Mouse (Mus musculus) MEL (cell line): Measurements from ENCODE around the gene Cby1. TPM values are rescaled to one million over a fixed set of nuclear protein-coding genes. Genes with fewer than 3 reads are reported as not detected.

ENCODE experiments used
- DNase-seq: peaks from one replicate; pipeline ENCODE4 v3.0.0; 2011; ENCODE audit warnings: low read depth, low spot score
- H3K27ac ChIP-seq: 2 replicates; pipeline ENCODE4 v1.5.1; 2012; ENCODE audit warnings: low read depth, mild to moderate bottlenecking, control low read depth, low read length, moderate library complexity; ENCODE audit not compliant: control insufficient read depth
- H3K27me3 ChIP-seq, 2 experiments: fragments of 150-350 bp in 1 of 2; sonication (generic) in 1 of 2; 2 replicates each; pipeline ENCODE4 v1.6.1; 2012; ENCODE audit warnings: low read length in 2 of 2, mild to moderate bottlenecking in 2 of 2, improper control_type of control experiment in 1 of 2, moderate library complexity in 1 of 2; ENCODE audit not compliant: insufficient read depth in 2 of 2, control insufficient read depth in 1 of 2
- H3K36me3 ChIP-seq, 2 experiments: 2 replicates each; pipeline ENCODE4 v1.6.1; 2012 to 2014; ENCODE audit warnings: low read length in 2 of 2, improper control_type of control experiment in 1 of 2, inconsistent platforms in 1 of 2, mild to moderate bottlenecking in 1 of 2; ENCODE audit not compliant: insufficient read depth in 2 of 2, control insufficient read depth in 1 of 2
- H3K4me1 ChIP-seq, 2 experiments: fragments of 150-350 bp in 1 of 2; sonication (generic) in 1 of 2; 2 replicates each; pipeline ENCODE4 v1.6.1; 2012; ENCODE audit warnings: low read length in 2 of 2, improper control_type of control experiment in 1 of 2, mild to moderate bottlenecking in 1 of 2; ENCODE audit not compliant: insufficient read depth in 2 of 2, control insufficient read depth in 1 of 2
- H3K4me3 ChIP-seq, 2 experiments: fragments of 150-350 bp in 1 of 2; sonication (generic) in 1 of 2; 2 replicates each; pipeline ENCODE4 v1.5.1; 2012; ENCODE audit warnings: low read depth in 2 of 2, low read length in 2 of 2, mild to moderate bottlenecking in 2 of 2, moderate library complexity in 2 of 2, control low read depth in 1 of 2, improper control_type of control experiment in 1 of 2; ENCODE audit not compliant: control insufficient read depth in 1 of 2, insufficient read depth in 1 of 2
- H3K79me2 ChIP-seq: 2 replicates; pipeline ENCODE4 v1.6.1; 2012; ENCODE audit warnings: mild to moderate bottlenecking, low read length, moderate library complexity; ENCODE audit not compliant: control insufficient read depth, poor library complexity, insufficient read depth
- H3K9ac ChIP-seq: 2 replicates; pipeline ENCODE4 v1.6.1; 2012; ENCODE audit warnings: low read depth, mild to moderate bottlenecking, control low read depth, low read length, moderate library complexity; ENCODE audit not compliant: control insufficient read depth, poor library complexity, severe bottlenecking
- H3K9me3 ChIP-seq: fragments of 150-350 bp; sonication (generic); replicated peaks from 2 replicates; pipeline ENCODE4 v1.6.1; 2012; ENCODE audit warnings: mild to moderate bottlenecking, low read length, improper control_type of control experiment, moderate library complexity; ENCODE audit not compliant: insufficient read depth
- BHLHE40 ChIP-seq: IDR thresholded peaks from 2 replicates; pipeline ENCODE4 v1.6.1; 2012; ENCODE audit warnings: low read depth, mild to moderate bottlenecking, inconsistent platforms, low read length, improper control_type of control experiment, borderline replicate concordance
- CHD1 ChIP-seq: IDR thresholded peaks from 2 replicates; pipeline ENCODE4 v1.6.1; 2012; ENCODE audit warnings: low read depth, mild to moderate bottlenecking, inconsistent platforms, low read length, improper control_type of control experiment
- CHD2 ChIP-seq: IDR thresholded peaks from 2 replicates; pipeline ENCODE4 v1.6.1; 2011; ENCODE audit warnings: low read length, improper control_type of control experiment
- CTCF ChIP-seq, 3 experiments: IDR thresholded peaks in 2 of 3; conservative IDR thresholded peaks in 1 of 3; 2 replicates each; pipeline ENCODE4 v1.5.1; 2011 to 2012; ENCODE audit warnings: low read length in 3 of 3, low read depth in 2 of 3, mild to moderate bottlenecking in 2 of 3, improper control_type of control experiment in 1 of 3, inconsistent platforms in 1 of 3, mixed read lengths in 1 of 3, moderate library complexity in 1 of 3; ENCODE audit not compliant: control insufficient read depth in 1 of 3, insufficient read depth in 1 of 3, poor library complexity in 1 of 3, severe bottlenecking in 1 of 3
- ELF1 ChIP-seq: IDR thresholded peaks from 2 replicates; pipeline ENCODE4 v1.6.1; 2014; ENCODE audit warnings: low read depth, mild to moderate bottlenecking, inconsistent platforms, low read length, improper control_type of control experiment, moderate library complexity
- EP300 ChIP-seq, 2 experiments: IDR thresholded peaks; 2 replicates each; pipeline ENCODE4 v1.6.1; 2011; ENCODE audit warnings: improper control_type of control experiment in 2 of 2, low read length in 2 of 2, low read depth in 1 of 2, mild to moderate bottlenecking in 1 of 2
- ETS1 ChIP-seq: IDR thresholded peaks from 2 replicates; pipeline ENCODE4 v1.6.1; 2012; ENCODE audit warnings: low read depth, mild to moderate bottlenecking, inconsistent platforms, low read length, improper control_type of control experiment, moderate library complexity
- GABPA ChIP-seq: IDR thresholded peaks from 2 replicates; pipeline ENCODE4 v1.6.1; 2012; ENCODE audit warnings: low read depth, mild to moderate bottlenecking, inconsistent platforms, low read length, improper control_type of control experiment, moderate library complexity
- HCFC1 ChIP-seq: IDR thresholded peaks from 2 replicates; pipeline ENCODE4 v1.6.1; 2012; ENCODE audit warnings: low read depth, mild to moderate bottlenecking, inconsistent platforms, low read length, improper control_type of control experiment, moderate library complexity
- JUND ChIP-seq: IDR thresholded peaks from 2 replicates; pipeline ENCODE4 v1.6.1; 2011; ENCODE audit warnings: low read depth, mild to moderate bottlenecking, improper control_type of control experiment, low read length
- KAT2A ChIP-seq: conservative IDR thresholded peaks from 2 replicates; pipeline ENCODE4 v1.6.1; 2012; ENCODE audit warnings: low read depth, low read length, improper control_type of control experiment, inconsistent platforms
- MAFK ChIP-seq: IDR thresholded peaks from 2 replicates; pipeline ENCODE4 v1.6.1; 2011; ENCODE audit warnings: low read depth, mild to moderate bottlenecking, low read length, improper control_type of control experiment, borderline replicate concordance
- MAX ChIP-seq: IDR thresholded peaks from 2 replicates; pipeline ENCODE4 v1.6.1; 2011; ENCODE audit warnings: low read length, improper control_type of control experiment
- MAZ ChIP-seq: IDR thresholded peaks from 2 replicates; pipeline ENCODE4 v1.6.1; 2012; ENCODE audit warnings: low read depth, mild to moderate bottlenecking, inconsistent platforms, low read length, improper control_type of control experiment
- MXI1 ChIP-seq: IDR thresholded peaks from 2 replicates; pipeline ENCODE4 v1.6.1; 2011; ENCODE audit warnings: mild to moderate bottlenecking, low read depth, low read length, improper control_type of control experiment
- MYB ChIP-seq: IDR thresholded peaks from 2 replicates; pipeline ENCODE4 v1.6.1; 2011; ENCODE audit warnings: mild to moderate bottlenecking, low read depth, low read length, improper control_type of control experiment
- MYC ChIP-seq: IDR thresholded peaks from 2 replicates; pipeline ENCODE4 v1.6.1; 2011; ENCODE audit warnings: low read depth, mild to moderate bottlenecking, low read length, improper control_type of control experiment, moderate library complexity
- NELFE ChIP-seq: IDR thresholded peaks from 2 replicates; pipeline ENCODE4 v1.6.1; 2011; ENCODE audit warnings: low read depth, low read length, improper control_type of control experiment
- NRF1 ChIP-seq: IDR thresholded peaks from 2 replicates; pipeline ENCODE4 v1.6.1; 2014; ENCODE audit warnings: low read depth, mild to moderate bottlenecking, inconsistent platforms, low read length, improper control_type of control experiment, moderate library complexity; ENCODE audit not compliant: poor library complexity, insufficient read depth, severe bottlenecking
- POLR2A ChIP-seq, 2 experiments: IDR thresholded peaks; 2 replicates each; pipeline ENCODE4 v1.6.1; 2011 to 2012; ENCODE audit warnings: low read length in 2 of 2, mild to moderate bottlenecking in 2 of 2, control low read depth in 1 of 2, improper control_type of control experiment in 1 of 2, low read depth in 1 of 2, moderate library complexity in 1 of 2; ENCODE audit not compliant: control insufficient read depth in 1 of 2, insufficient read depth in 1 of 2, poor library complexity in 1 of 2
- POLR2AphosphoS2 ChIP-seq: IDR thresholded peaks from 2 replicates; pipeline ENCODE4 v1.6.1; 2011; ENCODE audit warnings: low read length, improper control_type of control experiment
- POLR2AphosphoS5 ChIP-seq: IDR thresholded peaks from 2 replicates; pipeline ENCODE4 v1.6.1; 2012; ENCODE audit warnings: low read depth, borderline replicate concordance, mild to moderate bottlenecking, inconsistent platforms, low read length, moderate library complexity, mixed read lengths
- RCOR1 ChIP-seq: IDR thresholded peaks from 2 replicates; pipeline ENCODE4 v1.6.1; 2012; ENCODE audit warnings: low read depth, mild to moderate bottlenecking, inconsistent platforms, low read length, improper control_type of control experiment
- SIN3A ChIP-seq: IDR thresholded peaks from 2 replicates; pipeline ENCODE4 v1.6.1; 2012; ENCODE audit warnings: low read length, improper control_type of control experiment, inconsistent platforms
- SMC3 ChIP-seq: IDR thresholded peaks from 2 replicates; pipeline ENCODE4 v1.6.1; 2011; ENCODE audit warnings: low read depth, low read length, improper control_type of control experiment
- TBP ChIP-seq: IDR thresholded peaks from 2 replicates; pipeline ENCODE4 v1.8.0; 2011; ENCODE audit warnings: low read depth, low read length, improper control_type of control experiment
- TCF12 ChIP-seq: IDR thresholded peaks from 2 replicates; pipeline ENCODE4 v1.6.1; 2014; ENCODE audit warnings: low read depth, mild to moderate bottlenecking, inconsistent platforms, low read length, improper control_type of control experiment, moderate library complexity
- UBTF ChIP-seq: IDR thresholded peaks from 2 replicates; pipeline ENCODE4 v1.6.1; 2012; ENCODE audit warnings: low read depth, mild to moderate bottlenecking, inconsistent platforms, low read length, improper control_type of control experiment, moderate library complexity, borderline replicate concordance; ENCODE audit not compliant: insufficient read depth
- USF2 ChIP-seq, 2 experiments: IDR thresholded peaks; 2 replicates each; pipeline ENCODE4 v1.6.1; 2011 to 2012; ENCODE audit warnings: improper control_type of control experiment in 2 of 2, low read length in 2 of 2, borderline replicate concordance in 1 of 2, inconsistent platforms in 1 of 2, low read depth in 1 of 2, mild to moderate bottlenecking in 1 of 2; ENCODE audit not compliant: insufficient read depth in 1 of 2
- ZMIZ1 ChIP-seq: IDR thresholded peaks from 2 replicates; pipeline ENCODE4 v1.6.1; 2012; ENCODE audit warnings: low read depth, mild to moderate bottlenecking, inconsistent platforms, low read length, improper control_type of control experiment, moderate library complexity
- ZNF384 ChIP-seq: IDR thresholded peaks from 2 replicates; pipeline ENCODE4 v1.6.1; 2012; ENCODE audit warnings: low read depth, mild to moderate bottlenecking, inconsistent platforms, low read length, improper control_type of control experiment
- polyA plus RNA-seq, 2 experiments: library from polyadenylated mRNA; stranded (reverse) in 1 of 2; unstranded in 1 of 2; fragments of >175 nt in 1 of 2; fragments of >200 nt in 1 of 2; gene quantifications; 2 replicates each; pipeline versions ENCODE4 v1.2.1 to v1.2.4; 2012; ENCODE audit warnings: low replicate concordance in 2 of 2, low read depth in 1 of 2; ENCODE audit not compliant: insufficient read length in 2 of 2, insufficient read depth in 1 of 2, missing spikeins in 1 of 2
- total RNA-seq: library from RNA; depleted of rRNA; stranded (reverse); fragments of 300-350 nt; gene quantifications from 2 replicates; pipeline ENCODE4 v1.2.3, GENCODE M21; 2012; rRNA removed

Cby1 gene
- total RNA-seq, result 29.6 and 34.3 TPM in 2 replicates
- polyA plus RNA-seq, result 10 to 100 TPM in 1 of 2 experiments, not detected in 1; 56.2 TPM

- Histone ChIP-seq H3K27me3 (no peaks in the 10 kb centered on the region), H3K4me3 (peak within 1 kb of the TSS; percentile 76 to 90)
- peak; percentile 96 for DNase-seq
These were observed at the start of gene Cby1, which contains the start of gene Fam227a for GRCm38 (mm10) chr15:79658531-79659375. Cby1 (plus strand) TSS chr15:79659199. Fam227a (minus strand) TSS chr15:79658956.

GRCm38 (mm10) chr15:79609226-79609625 is 49.8 kb upstream of the Cby1 start:
- Histone ChIP-seq H3K4me3 (no peak overlapping the region), H3K9me3 (no peaks in the 10 kb centered on the region), H3K9ac (no peak overlapping the region), H3K36me3 (no peaks in the 10 kb centered on the region), H3K27ac (no peak overlapping the region), H3K79me2 (no peaks in the 10 kb centered on the region), H3K4me1 (no peaks in the 10 kb centered on the region), H3K27me3 (no peaks in the 10 kb centered on the region)
- DNase-seq, result no peak
- TF ChIP-seq ELF1 (no peak), ETS1 (no peak), EP300 (IDR thresholded peaks at IDR 0.05; ENCODE audit: low read depth in 1 of 2, low read length in 2 of 2) (no peak), USF2 (IDR thresholded peaks at IDR 0.05; ENCODE audit: borderline replicate concordance in 1 of 2, insufficient read depth in 1 of 2, low read depth in 1 of 2, low read length in 2 of 2) (no peak), NELFE (no peak), ZMIZ1 (no peak), MAX (no peak), MAFK (no peak), JUND (no peak), CTCF (IDR thresholded peaks at IDR 0.05 in 2 of 3, conservative IDR thresholded peaks at IDR 0.05 in 1 of 3; ENCODE audit: control insufficient read depth in 1 of 3, insufficient read depth in 1 of 3, low read depth in 2 of 3, low read length in 3 of 3, poor library complexity in 1 of 3, severe bottlenecking in 1 of 3) (no peak), TBP (no peak), BHLHE40 (no peak), MAZ (no peak), NRF1 (no peak), SMC3 (no peak), SIN3A (no peak), KAT2A (no peak)

More at GRCm38 (mm10) chr15:79658531-79659375, at the start of gene Cby1, which contains the start of gene Fam227a:
- H3K27ac ChIP-seq, result peak within 1 kb of the TSS; percentile 88
- H3K4me1 ChIP-seq, result peaks cover 0 to 8% of the 10 kb centered on the region in 2 experiments; a peak in 2 of 4 replicates
- TF ChIP-seq ELF1 (peak; percentile 49; the same call in 1 of the 2 replicates), CHD1 (peak; percentile 99), MAZ (peak; percentile 69; the same call in 1 of the 2 replicates), CTCF (IDR thresholded peaks at IDR 0.05 in 2 of 3, conservative IDR thresholded peaks at IDR 0.05 in 1 of 3; ENCODE audit: control insufficient read depth in 1 of 3, insufficient read depth in 1 of 3, low read depth in 2 of 3, low read length in 3 of 3, poor library complexity in 1 of 3, severe bottlenecking in 1 of 3) (no peak), SMC3 (0 out of 2 replicates have a peak, but pooled peaks have one; percentile 2), ZNF384 (no peak), NELFE (peak; percentile 91), TCF12 (0 out of 2 replicates have a peak, but pooled peaks have one; percentile 29), GABPA (0 out of 2 replicates have a peak, but pooled peaks have one; percentile 41), POLR2A (IDR thresholded peaks at IDR 0.05; ENCODE audit: control insufficient read depth in 1 of 2, insufficient read depth in 1 of 2, low read depth in 1 of 2, low read length in 2 of 2, poor library complexity in 1 of 2) (peak; percentile 64 to 78; a peak in 3 of 4 replicates), HCFC1 (peak; percentile 79), USF2 (IDR thresholded peaks at IDR 0.05; ENCODE audit: borderline replicate concordance in 1 of 2, insufficient read depth in 1 of 2, low read depth in 1 of 2, low read length in 2 of 2) (no peak), NRF1 (peak; percentile 99), UBTF (no peak), MYB (peak; percentile 54), POLR2AphosphoS2 (peak; percentile 79), SIN3A (peak; percentile 97), POLR2AphosphoS5 (no peak), ETS1 (0 out of 2 replicates have a peak, but pooled peaks have one; percentile 22), MXI1 (peak; percentile 88), CHD2 (no peak), TBP (0 out of 2 replicates have a peak, but pooled peaks have one; percentile 35), ZMIZ1 (peak; percentile 75), MYC (no peak), MAX (peak; percentile 66; the same call in 1 of the 2 replicates), BHLHE40 (peak; percentile 55; the same call in 1 of the 2 replicates), MAFK (no peak), RCOR1 (no peak)
- no peaks in the 10 kb centered on the region for H3K9me3 ChIP-seq
- H3K79me2 ChIP-seq, result no peaks in the 10 kb centered on the region; the same call in 1 of the 2 replicates
- H3K9ac ChIP-seq, result peak within 1 kb of the TSS; percentile 89
- peaks cover 0 to 7% of the 10 kb centered on the region in 2 experiments; a peak in 2 of 4 replicates for H3K36me3 ChIP-seq
